Mouse (Mus musculus): ENCODE measurements around the gene Id4. TPM values are rescaled to one million over a fixed set of nuclear protein-coding genes. Genes with fewer than 3 reads are reported as not detected.

The Id4 gene
- polyA plus RNA-seq (2015; fragmentation: Illumina TruSeq; extraction: RNeasy Lipid Tissue Mini Kit (QIAGEN cat#74804); ENCODE audit: insufficient read depth, low read depth, low replicate concordance) = 2.4 TPM

GRCm38 (mm10) chr13:48260690-48261278 lies at the start of gene Id4:
Gene Id4, plus strand, starts transcription at chr13:48261228.

